Mouse (Mus musculus) heart, embryonic 12.5 days (tissue): Measurements from ENCODE around the gene Gtpbp3. TPM values are rescaled to one million over a fixed set of nuclear protein-coding genes. Genes with fewer than 3 reads are reported as not detected.

ENCODE experiments used
- ATAC-seq: fragments of 200-750 bp; cut with Nextera tagmentation; 2 replicates; pipeline ENCODE4 v1.8.0; 2017; ENCODE audit warnings: moderate TSS enrichment, moderate library complexity; ENCODE audit not compliant: insufficient number of reproducible peaks, low FRiP score
- H3K27ac ChIP-seq: fragments of 300-500 bp; sonication (generic); 2 replicates; pipeline ENCODE4 v1.5.1; 2016; ENCODE audit warnings: mild to moderate bottlenecking, moderate library complexity; ENCODE audit not compliant: poor library complexity, severe bottlenecking
- H3K27me3 ChIP-seq: fragments of 300-500 bp; sonication (generic); replicated peaks from 2 replicates; pipeline ENCODE4 v1.6.1; 2016; ENCODE audit warnings: mild to moderate bottlenecking, moderate library complexity
- H3K36me3 ChIP-seq: fragments of 300-500 bp; sonication (generic); 2 replicates; pipeline ENCODE4 v1.6.1; 2016; ENCODE audit warnings: mild to moderate bottlenecking, moderate library complexity
- H3K4me1 ChIP-seq: fragments of 300-500 bp; sonication (generic); replicated peaks from 2 replicates; pipeline ENCODE4 v1.6.1; 2016; ENCODE audit warnings: mild to moderate bottlenecking
- H3K4me2 ChIP-seq: fragments of 300-500 bp; sonication (generic); 2 replicates; pipeline ENCODE4 v1.6.1; 2016; ENCODE audit warnings: mild to moderate bottlenecking, moderate library complexity
- H3K4me3 ChIP-seq: fragments of 300-500 bp; sonication (generic); 2 replicates; pipeline ENCODE4 v1.5.1; 2016; ENCODE audit warnings: mild to moderate bottlenecking
- H3K9ac ChIP-seq: fragments of 300-500 bp; sonication (generic); 2 replicates; pipeline ENCODE4 v1.6.1; 2016; ENCODE audit warnings: mild to moderate bottlenecking, moderate library complexity
- H3K9me3 ChIP-seq: fragments of 300-500 bp; sonication (generic); replicated peaks from 2 replicates; pipeline ENCODE4 v1.6.1; 2016; ENCODE audit warnings: mild to moderate bottlenecking, moderate library complexity
- WGBS: fragments of 180-500 bp; shearing (Covaris S2); methylation state at CpG from one replicate; pipeline ENCODE4 v1.1.7; 2016; 5-methylcytosine and 5-hydroxymethylcytosine counted together
- polyA plus RNA-seq: library from polyadenylated mRNA; unstranded; fragments of >200 nt; fragmentation: Nextera tagmentation; extraction: Ambion mirVana; gene quantifications from 2 replicates; pipeline ENCODE4 v1.2.1, GENCODE M21; 2016

Gene Gtpbp3
- polyA plus RNA-seq, 1 experiment from 2014 or later: 11.6 TPM

DNA sequence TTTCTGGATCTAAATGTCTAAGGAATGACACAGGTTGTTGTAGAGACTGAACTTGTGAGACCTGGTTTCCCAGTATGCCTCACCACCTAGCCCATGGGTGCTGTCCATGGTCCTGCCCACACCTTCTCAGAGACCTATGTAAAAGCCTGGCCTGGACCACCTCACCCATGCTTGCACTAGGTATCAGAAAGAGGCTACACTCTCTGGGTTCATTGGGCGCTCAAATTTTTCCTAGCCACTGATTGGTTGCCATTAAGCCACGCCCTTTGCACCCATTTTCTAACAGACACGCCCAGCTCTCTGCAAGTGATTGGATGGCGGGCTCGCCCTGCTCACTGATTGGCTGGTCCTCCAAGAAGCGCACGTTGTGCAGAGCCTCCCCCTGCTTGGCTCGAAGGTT lies 4.0 kb upstream of the Gtpbp3 start:
- Histone ChIP-seq H3K9me3 (no peaks in the 10 kb centered on the region), H3K36me3 (peaks cover 13% of the 10 kb centered on the region), H3K4me3 (no peak overlapping the region), H3K4me1 (peaks cover 9% of the 10 kb centered on the region), H3K9ac (no peak overlapping the region), H3K27ac (no peak overlapping the region), H3K27me3 (peaks cover 45% of the 10 kb centered on the region), H3K4me2 (no peak overlapping the region)
- 40% methylated on average over 8 of the region's 8 CpGs for WGBS
- ATAC-seq: no peak

DNA sequence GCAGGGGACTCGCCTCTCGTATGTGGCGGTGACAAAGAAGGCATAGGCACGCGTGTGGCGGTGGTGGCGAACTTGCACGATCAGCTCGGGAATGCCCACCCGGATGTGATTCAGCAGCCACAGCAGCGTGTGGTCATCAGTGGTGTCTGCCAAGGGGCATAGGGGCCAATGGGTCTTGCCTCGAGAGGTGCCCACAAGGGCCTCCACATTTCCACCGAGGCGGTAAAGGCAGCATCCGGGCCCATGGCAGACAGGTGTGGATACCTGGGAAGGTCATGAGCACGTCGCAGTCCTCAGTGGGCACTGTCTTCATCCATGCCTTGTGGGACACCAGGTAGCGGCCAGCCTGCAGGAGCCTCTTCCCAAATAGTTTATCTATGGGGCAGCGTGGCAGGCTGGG lies 3.2 kb upstream of the Gtpbp3 start:
- no peak overlapping the region for H3K9ac ChIP-seq
- peaks cover 8% of the 10 kb centered on the region; the same call in 1 of the 2 replicates for H3K36me3 ChIP-seq
- H3K9me3 ChIP-seq: no peaks in the 10 kb centered on the region
- H3K4me3 ChIP-seq: peak overlapping the region; percentile 76; the same call in 1 of the 2 replicates
- H3K4me1 ChIP-seq: peaks cover 17% of the 10 kb centered on the region
- peaks cover 37% of the 10 kb centered on the region for H3K27me3 ChIP-seq
- ATAC-seq: no peak
- WGBS: 89% methylated on average over 19 of the region's 19 CpGs
- H3K27ac ChIP-seq: no peak overlapping the region
- H3K4me2 ChIP-seq: peak overlapping the region; percentile 92

DNA sequence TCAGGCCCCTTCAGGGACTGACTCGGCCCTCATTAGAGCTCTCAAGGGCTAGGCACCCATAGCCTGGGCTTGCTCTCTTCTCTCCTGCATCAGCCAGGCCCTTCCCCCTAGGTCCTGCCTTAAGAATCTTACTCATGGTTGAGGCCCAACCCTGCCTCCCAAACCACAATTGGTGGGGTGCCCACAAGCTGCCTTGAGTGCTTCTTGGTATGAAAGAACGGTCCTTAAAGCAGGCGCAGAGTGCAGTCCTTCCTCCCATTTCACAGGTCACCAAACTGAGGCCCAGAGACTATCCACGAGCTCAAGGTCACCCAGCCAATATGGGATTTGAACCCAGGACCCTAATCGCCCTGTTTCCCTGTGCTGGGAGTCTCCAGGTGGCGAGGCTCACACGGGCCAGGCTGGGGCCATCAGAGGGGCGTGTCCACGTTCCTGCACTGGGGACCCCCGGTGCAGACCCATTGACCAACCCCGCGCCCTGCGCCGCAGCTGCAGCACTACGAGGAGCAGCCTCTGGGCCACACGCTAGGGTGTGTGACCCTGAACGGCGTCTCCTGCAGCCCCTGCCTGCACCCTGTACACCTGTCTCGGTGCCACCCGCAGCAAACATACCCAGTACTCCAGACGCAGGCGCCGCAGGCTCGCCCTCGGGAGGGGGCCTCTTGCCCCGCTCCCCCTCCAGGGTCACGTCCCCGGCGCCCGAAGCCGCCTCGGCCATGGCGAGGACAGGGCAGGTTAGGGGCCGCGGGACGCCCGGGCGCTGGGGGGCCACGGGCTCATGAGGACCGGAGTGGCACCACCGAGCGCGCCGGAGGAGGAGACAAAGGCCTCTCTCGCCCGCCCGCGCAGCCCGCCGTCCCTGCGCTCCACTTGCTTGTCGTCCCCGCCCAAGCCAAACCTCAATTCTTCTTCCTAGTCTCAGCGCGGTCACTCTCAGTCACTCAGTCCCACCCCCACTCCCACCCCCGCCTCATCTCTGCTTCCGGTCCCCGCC lies 2.5 kb upstream of the Gtpbp3 start, which contains the start of gene Ano8:
Ano8 (minus strand) TSS at position 822 of the 994 bp plus-strand sequence.
- Histone ChIP-seq H3K9me3 (no peaks in the 10 kb centered on the region), H3K4me1 (peaks cover 19% of the 10 kb centered on the region), H3K36me3 (peaks cover 14% of the 10 kb centered on the region), H3K27me3 (peaks cover 30% of the 10 kb centered on the region), H3K4me3 (peak within 1 kb of the TSS; percentile 76), H3K9ac (peak within 1 kb of the TSS; percentile 85), H3K4me2 (peak within 1 kb of the TSS; percentile 92), H3K27ac (peak within 1 kb of the TSS; percentile 69)
- 6% methylated on average over 57 of the region's 58 CpGs for WGBS
- ATAC-seq: peak; percentile 48

DNA sequence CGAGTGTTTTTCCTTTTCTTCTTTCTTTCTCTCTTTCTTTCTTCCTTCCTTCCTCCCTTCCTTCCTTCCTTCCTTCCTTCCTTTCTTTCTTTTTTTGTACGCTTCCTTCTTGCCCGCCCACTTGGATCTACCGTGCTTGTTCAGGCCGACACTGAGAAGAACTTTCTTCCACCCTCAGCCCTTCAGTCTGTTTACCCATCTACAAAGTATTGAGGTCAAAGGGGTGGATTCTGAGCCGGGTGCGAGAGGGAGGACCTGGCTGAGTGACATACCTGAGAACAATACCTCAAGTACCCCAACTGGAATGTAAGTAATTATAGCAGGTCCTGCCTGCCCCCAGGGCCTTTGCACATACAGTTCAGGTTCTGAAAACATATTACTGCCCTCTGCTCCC lies 1.8 kb upstream of the Gtpbp3 start:
- H3K36me3 ChIP-seq: peaks cover 20% of the 10 kb centered on the region
- H3K4me3 ChIP-seq: peak overlapping the region; percentile 76
- ATAC-seq: no peak
- H3K27me3 ChIP-seq: peaks cover 23% of the 10 kb centered on the region
- H3K9ac ChIP-seq: no peak overlapping the region
- peak overlapping the region; percentile 92 for H3K4me2 ChIP-seq
- WGBS: 31% methylated on average over 7 of the region's 7 CpGs
- H3K27ac ChIP-seq: no peak overlapping the region
- peaks cover 19% of the 10 kb centered on the region for H3K4me1 ChIP-seq
- H3K9me3 ChIP-seq: no peaks in the 10 kb centered on the region

DNA sequence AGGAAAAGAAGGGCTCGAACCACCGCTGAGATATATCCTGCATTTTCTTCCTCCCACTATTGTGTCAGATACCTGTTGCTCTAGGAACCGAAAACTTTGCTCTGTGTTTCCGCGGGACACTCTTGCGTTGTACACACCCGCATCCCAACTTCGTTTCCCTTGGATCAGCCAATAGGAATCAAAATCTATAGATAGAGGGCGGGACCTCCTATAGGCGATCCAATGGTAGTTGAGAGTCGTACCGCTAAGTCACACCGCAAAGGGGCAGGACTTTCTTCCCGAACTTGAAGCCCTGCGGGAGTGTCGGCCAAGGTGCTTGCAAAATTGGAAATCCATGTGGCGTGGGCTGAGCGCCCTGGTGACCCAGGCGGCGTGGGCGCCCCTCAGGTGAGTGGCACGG lies 551 bp downstream of the Gtpbp3 start:
- Histone ChIP-seq H3K36me3 (peaks cover 37% of the 10 kb centered on the region), H3K4me1 (peaks cover 19% of the 10 kb centered on the region), H3K4me2 (peak overlapping the region; percentile 96), H3K9ac (peak overlapping the region; percentile 91), H3K9me3 (no peaks in the 10 kb centered on the region), H3K27ac (peak overlapping the region; percentile 88; the same call in 1 of the 2 replicates), H3K4me3 (peak overlapping the region; percentile 80), H3K27me3 (0 out of 2 replicates have a peak, but pooled peaks cover 3% of the 10 kb centered on the region)
- peak; percentile 88 for ATAC-seq
- WGBS: under 1% methylated on average over 22 of the region's 22 CpGs

DNA sequence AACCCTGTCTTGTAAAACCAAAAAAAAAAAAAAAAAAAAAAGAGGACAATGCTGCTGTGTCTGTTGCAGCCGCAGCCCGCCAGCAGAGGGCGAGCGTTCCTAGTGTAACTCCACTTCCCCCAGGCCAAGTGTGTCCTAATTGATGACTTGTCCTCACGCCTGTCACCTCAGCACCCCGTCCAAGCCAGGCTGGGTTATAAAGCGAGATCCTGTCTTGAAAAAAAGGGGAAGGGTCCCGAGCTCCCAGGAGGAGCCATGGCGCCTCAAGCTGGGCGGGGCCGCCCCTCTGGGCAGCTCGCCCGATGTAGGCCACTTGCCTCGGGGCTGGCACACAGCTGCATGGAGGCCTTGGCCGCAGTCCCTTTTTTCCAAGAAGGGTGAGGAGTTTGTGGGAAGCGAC lies 7.1 kb downstream of the Gtpbp3 start:
- Histone ChIP-seq H3K9ac (no peak overlapping the region), H3K4me1 (peaks cover 50% of the 10 kb centered on the region), H3K27me3 (no peaks in the 10 kb centered on the region), H3K4me3 (no peak overlapping the region), H3K36me3 (peaks cover 40% of the 10 kb centered on the region), H3K4me2 (peak overlapping the region; percentile 27; the same call in 1 of the 2 replicates), H3K9me3 (no peaks in the 10 kb centered on the region), H3K27ac (peak overlapping the region; percentile 80)
- 26% methylated on average over 16 of the region's 16 CpGs for WGBS
- peak; percentile 37; the same call in 1 of the 2 replicates for ATAC-seq

DNA sequence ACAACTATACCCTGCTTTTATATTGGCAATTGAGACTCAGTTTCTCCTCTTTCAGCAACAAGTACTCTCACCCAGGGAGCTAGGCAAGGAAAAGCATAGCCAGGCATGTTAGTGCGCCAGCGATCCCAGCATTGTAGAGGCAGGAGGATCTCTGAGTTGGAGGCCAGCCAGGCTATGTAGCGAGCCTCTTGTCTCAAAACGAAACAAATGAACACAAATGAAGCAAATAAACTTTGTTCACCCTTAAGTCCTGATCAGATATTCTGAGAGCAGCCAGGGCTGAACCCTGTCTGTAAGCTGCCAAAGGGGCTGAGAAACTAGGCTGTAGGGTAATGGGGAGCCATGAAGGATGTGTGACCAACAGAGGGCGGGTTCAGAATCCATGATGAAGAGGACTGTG lies 7.9 kb downstream of the Gtpbp3 start:
- no peak for ATAC-seq
- Histone ChIP-seq H3K9me3 (no peaks in the 10 kb centered on the region), H3K4me2 (no peak overlapping the region), H3K9ac (no peak overlapping the region), H3K27ac (peak overlapping the region; percentile 80), H3K27me3 (no peaks in the 10 kb centered on the region), H3K4me3 (no peak overlapping the region), H3K4me1 (peaks cover 50% of the 10 kb centered on the region), H3K36me3 (peaks cover 32% of the 10 kb centered on the region)
- WGBS: 83% methylated on average over 5 of the region's 5 CpGs

DNA sequence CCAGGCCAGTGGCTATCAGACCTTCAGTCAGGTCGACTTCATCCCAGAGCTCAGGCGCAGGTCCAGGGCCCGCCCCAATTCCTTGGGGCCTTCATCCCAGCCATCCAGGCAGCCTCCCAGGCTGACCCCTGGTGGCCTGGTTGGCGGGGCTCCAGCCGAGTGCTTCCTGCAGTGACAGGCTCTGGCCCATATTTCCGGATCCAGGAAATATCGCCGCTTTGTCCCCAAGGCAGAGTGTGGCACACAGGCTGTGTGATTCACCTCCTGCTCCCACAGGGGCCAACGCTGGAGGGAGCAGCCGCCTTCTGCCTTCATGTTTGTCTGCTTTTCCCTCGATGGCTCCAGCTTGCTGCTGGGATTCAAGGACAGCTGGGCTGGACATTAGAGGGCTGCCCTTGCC lies 8.6 kb downstream of the Gtpbp3 start:
- Histone ChIP-seq H3K27me3 (no peaks in the 10 kb centered on the region), H3K9me3 (no peaks in the 10 kb centered on the region), H3K4me2 (no peak overlapping the region), H3K4me3 (no peak overlapping the region), H3K4me1 (peaks cover 50% of the 10 kb centered on the region), H3K9ac (no peak overlapping the region), H3K27ac (peak overlapping the region; percentile 80), H3K36me3 (peaks cover 25% of the 10 kb centered on the region)
- 24% methylated on average over 11 of the region's 11 CpGs for WGBS
- ATAC-seq: peak; percentile 72

DNA sequence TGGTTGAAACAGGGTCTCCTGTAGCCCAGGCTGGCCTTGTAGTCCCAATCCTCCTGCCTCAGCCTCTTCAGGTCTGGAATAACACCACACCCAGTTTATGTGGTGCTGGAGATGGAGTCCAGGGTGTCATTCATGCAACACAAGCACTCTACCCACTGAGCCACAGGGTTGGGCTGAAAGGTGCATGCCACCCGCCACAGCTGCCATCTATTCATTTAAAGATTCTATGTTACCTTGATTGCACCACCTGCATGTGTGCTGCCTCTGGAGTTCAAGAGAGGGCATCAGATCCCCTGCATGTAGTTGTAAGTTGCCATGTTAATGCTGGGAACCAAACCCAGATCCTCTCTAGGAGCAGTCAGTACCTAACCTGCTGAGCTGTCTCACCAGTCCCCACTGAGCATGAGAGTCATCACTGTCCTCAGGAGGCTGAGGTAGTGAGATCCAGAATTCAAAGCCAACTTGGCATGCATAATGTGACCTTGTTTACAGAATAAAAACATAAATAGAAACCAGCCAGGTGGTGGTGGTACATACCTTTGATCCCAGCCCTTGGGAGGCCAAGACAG lies 9.3 kb downstream of the Gtpbp3 start:
- H3K9ac ChIP-seq: no peak overlapping the region
- no peaks in the 10 kb centered on the region for H3K9me3 ChIP-seq
- WGBS: 70% methylated on average over 1 of the region's 1 CpGs
- H3K4me3 ChIP-seq: no peak overlapping the region
- no peak overlapping the region for H3K4me2 ChIP-seq
- H3K36me3 ChIP-seq: peaks cover 18% of the 10 kb centered on the region
- H3K27me3 ChIP-seq: no peaks in the 10 kb centered on the region
- no peak for ATAC-seq
- H3K4me1 ChIP-seq: peaks cover 50% of the 10 kb centered on the region
- peak overlapping the region; percentile 80 for H3K27ac ChIP-seq

DNA sequence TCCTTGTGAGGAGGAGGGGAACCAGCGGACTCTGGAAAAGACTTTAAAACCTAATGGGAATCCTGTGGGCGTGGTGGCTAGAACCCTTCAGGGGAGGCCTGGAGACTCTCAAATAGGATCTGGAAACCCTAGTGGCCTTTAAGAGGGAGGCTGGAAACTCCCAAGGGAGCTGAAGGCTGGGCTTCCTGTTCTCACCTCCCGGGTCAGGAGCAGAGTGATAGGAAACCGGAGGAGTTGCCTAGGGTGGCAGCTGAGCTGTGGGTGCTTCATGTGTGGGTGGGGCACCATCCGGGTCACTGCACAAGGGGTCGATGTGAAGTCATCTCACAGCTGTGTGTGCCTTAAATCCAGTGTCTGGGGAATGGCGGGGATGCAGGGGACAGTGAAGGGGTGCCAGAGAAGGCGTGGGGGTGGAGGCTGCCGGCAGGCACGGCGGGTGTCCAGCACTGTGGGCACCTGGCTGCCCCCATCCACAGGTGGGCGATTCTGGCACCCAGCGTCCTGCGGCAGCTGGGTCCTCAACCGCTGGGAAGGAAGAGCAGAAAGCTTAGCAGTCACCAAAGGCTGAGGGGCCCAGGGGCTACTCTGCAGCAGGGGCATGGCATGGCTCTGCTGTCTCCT lies 10.1 kb downstream of the Gtpbp3 start:
- 16% methylated on average over 15 of the region's 15 CpGs for WGBS
- Histone ChIP-seq H3K4me2 (peak overlapping the region; percentile 30), H3K9me3 (no peaks in the 10 kb centered on the region), H3K9ac (0 out of 2 replicates have a peak overlapping the region, but pooled peaks have one; percentile 38), H3K36me3 (peaks cover 10% of the 10 kb centered on the region), H3K4me1 (peaks cover 50% of the 10 kb centered on the region), H3K4me3 (no peak overlapping the region), H3K27ac (peak overlapping the region; percentile 80), H3K27me3 (no peaks in the 10 kb centered on the region)
- no peak for ATAC-seq
